Mouse (Mus musculus): Measurements from ENCODE around the gene Cryl1. TPM values are rescaled to one million over a fixed set of nuclear protein-coding genes. Genes with fewer than 3 reads are reported as not detected.
A peak's percentile ranks its signal among the peaks of the same experiment; 100 is the strongest.

The Cryl1 gene
- polyA plus RNA-seq, 1 experiment from 2014 or later: 10.3 TPM

DNA sequence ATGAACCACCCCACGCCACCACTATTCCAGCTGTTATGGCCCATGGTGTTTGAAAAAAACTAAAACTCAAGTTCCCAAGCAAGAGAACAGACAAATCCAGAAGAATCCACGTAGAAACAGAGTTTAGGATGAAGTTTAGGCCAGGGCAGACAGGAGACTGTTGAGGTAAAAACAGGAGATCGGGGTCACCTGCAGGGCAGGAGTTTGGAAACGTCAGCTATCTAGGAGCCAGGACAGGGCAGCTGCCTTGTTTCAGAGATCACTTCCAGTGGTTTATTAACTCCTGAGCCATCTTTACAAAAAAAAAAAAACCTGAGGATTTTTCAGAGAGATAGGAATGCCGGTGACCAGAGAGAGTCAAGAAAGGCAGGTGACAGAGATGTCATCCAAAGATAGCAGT, 20.8 kb downstream of the Cryl1 start:
- Histone ChIP-seq H3K4me1 (replicated peaks; ENCODE audit: control insufficient read depth, insufficient read depth, low read length) (no peaks in the 10 kb centered on the region), H3K36me3 (replicated peaks; ENCODE audit: control insufficient read depth, insufficient read depth) (no peaks in the 10 kb centered on the region), H3K4me2 (replicated peaks) (no peak overlapping the region), H3K9ac (no peak overlapping the region), H3K9me3 (ENCODE audit: control insufficient read depth, low read length) (no peaks in the 10 kb centered on the region), H3K27ac (no peak overlapping the region), H3K27me3 (ENCODE audit: control insufficient read depth, insufficient read depth, low read length) (no peaks in the 10 kb centered on the region), H3K4me3 (replicated peaks; ENCODE audit: low read length) (no peak overlapping the region)
- ATAC-seq (ENCODE audit: low FRiP score) (no peak), DNase-seq (ENCODE audit: low spot score) (no peak)
- 84% methylated on average over 5 of the region's 5 CpGs for WGBS

DNA sequence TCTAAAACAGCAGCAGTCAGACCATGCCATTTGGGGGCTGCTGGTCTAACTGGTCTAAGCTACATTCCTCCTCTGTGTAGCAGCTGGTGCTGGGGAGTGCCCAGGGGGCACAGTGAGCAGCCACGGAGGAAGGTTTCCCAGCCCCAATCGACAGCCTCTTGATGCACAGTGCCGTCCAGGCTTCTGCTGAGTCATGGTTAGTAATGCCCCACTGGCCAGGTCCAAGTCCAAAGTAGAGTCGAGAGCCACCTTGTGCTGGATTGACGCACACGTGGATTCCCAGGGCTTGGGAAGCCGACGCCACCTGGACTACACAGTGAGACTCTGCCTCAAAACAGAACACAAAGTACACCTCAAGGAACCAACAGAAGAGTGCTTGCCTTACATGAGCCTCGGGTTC, 21.4 kb downstream of the Cryl1 start:
- H3K9ac ChIP-seq: no peak overlapping the region
- no peak for ATAC-seq (ENCODE audit: low FRiP score)
- no peaks in the 10 kb centered on the region for H3K36me3 ChIP-seq (replicated peaks; ENCODE audit: control insufficient read depth, insufficient read depth)
- H3K4me1 ChIP-seq (replicated peaks; ENCODE audit: control insufficient read depth, insufficient read depth, low read length): no peaks in the 10 kb centered on the region
- WGBS: 86% methylated on average over 9 of the region's 9 CpGs
- no peak overlapping the region for H3K27ac ChIP-seq
- no peak for DNase-seq (ENCODE audit: low spot score)
- no peak overlapping the region for H3K4me3 ChIP-seq (replicated peaks; ENCODE audit: low read length)
- no peak overlapping the region for H3K4me2 ChIP-seq (replicated peaks)
- H3K27me3 ChIP-seq (ENCODE audit: control insufficient read depth, insufficient read depth, low read length): no peaks in the 10 kb centered on the region
- H3K9me3 ChIP-seq (ENCODE audit: control insufficient read depth, low read length): no peaks in the 10 kb centered on the region

DNA sequence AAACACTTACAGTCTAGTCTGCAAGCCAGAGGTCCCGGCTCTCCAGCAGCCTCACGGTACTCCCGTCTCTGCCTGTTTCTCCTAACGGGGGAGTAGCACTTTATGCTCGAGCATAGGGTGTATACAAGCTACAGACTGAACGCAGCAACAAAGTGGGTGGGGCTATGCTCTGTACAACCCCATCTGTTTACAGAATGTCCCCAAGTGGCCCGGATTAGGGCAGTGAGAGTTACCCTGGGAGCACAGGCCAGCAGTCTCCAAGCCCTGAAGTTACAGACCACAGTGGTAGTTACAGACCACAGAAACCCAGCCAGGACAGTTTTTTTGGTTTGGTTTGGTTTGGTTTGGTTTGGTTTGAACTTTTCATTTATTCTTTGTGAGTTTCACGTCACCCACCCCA, 22.3 kb downstream of the Cryl1 start:
- 81% methylated on average over 8 of the region's 8 CpGs for WGBS
- Histone ChIP-seq H3K27ac (no peak overlapping the region), H3K27me3 (ENCODE audit: control insufficient read depth, insufficient read depth, low read length) (no peaks in the 10 kb centered on the region), H3K9ac (no peak overlapping the region), H3K36me3 (replicated peaks; ENCODE audit: control insufficient read depth, insufficient read depth) (no peaks in the 10 kb centered on the region), H3K9me3 (ENCODE audit: control insufficient read depth, low read length) (no peaks in the 10 kb centered on the region), H3K4me3 (replicated peaks; ENCODE audit: low read length) (no peak overlapping the region), H3K4me1 (replicated peaks; ENCODE audit: control insufficient read depth, insufficient read depth, low read length) (no peaks in the 10 kb centered on the region), H3K4me2 (replicated peaks) (no peak overlapping the region)
- ATAC-seq (ENCODE audit: low FRiP score): no peak
- no peak for DNase-seq (ENCODE audit: low spot score)

DNA sequence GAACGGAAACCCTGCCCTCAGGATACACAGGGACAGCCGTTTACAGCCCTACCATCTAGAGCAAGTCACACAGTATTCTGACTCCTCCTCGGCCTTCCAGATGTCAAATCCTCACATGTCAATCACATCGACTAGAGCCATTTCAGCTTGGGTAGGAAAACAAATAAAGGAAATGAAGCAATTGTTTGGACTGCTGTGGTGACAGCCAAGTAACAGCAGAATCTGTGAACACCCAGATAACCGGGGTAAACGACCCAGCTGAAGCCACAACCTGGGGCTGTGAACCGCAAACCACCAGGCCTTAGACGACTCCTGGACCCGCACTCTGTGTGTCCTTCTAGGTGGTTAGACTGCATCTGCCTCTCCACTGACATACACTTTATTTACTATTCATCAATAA, 23.1 kb downstream of the Cryl1 start:
- Histone ChIP-seq H3K4me2 (replicated peaks) (no peak overlapping the region), H3K36me3 (replicated peaks; ENCODE audit: control insufficient read depth, insufficient read depth) (no peaks in the 10 kb centered on the region), H3K4me3 (replicated peaks; ENCODE audit: low read length) (no peak overlapping the region), H3K27ac (no peak overlapping the region), H3K27me3 (ENCODE audit: control insufficient read depth, insufficient read depth, low read length) (no peaks in the 10 kb centered on the region), H3K9me3 (ENCODE audit: control insufficient read depth, low read length) (no peaks in the 10 kb centered on the region), H3K4me1 (replicated peaks; ENCODE audit: control insufficient read depth, insufficient read depth, low read length) (no peaks in the 10 kb centered on the region), H3K9ac (no peak overlapping the region)
- no peak for ATAC-seq (ENCODE audit: low FRiP score)
- WGBS: 79% methylated on average over 9 of the region's 9 CpGs
- no peak for DNase-seq (ENCODE audit: low spot score)

DNA sequence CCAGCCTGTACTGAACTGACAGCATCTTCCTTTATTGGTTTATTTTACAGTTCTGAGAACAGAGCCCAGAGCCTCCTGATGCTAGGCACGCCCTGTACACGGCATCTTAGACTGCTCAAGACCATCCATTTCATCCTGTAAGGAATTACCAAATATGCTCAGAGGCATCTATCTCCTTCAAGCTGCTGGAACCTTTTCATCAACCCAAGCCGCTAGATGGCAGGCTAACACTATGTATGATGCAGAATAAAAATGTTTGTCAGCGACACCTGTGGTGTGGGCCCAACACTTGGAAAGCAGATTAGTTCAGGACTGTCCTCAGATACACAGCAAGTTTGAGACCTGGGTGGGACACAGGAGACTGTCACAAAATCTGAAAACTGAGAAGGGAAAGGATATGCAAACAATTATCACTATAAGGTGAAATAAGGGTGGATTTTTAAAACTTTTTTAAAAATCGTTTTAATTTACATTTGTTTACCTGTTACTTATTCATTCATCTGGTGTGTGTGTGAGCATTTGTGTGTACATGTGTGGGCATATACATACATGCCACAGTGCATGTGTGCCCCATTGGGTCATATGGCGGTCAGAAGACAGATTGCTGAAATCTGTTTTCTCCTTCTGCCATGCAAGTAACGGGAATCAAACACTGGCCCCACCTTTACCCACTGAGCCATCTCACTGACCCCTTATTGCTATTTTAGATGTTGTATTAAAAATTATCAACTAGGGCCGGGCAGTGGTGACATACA, 25.8 kb downstream of the Cryl1 start:
- ATAC-seq (ENCODE audit: low FRiP score) (peak; percentile 51), DNase-seq (ENCODE audit: low spot score) (peak; percentile 93)
- no peaks in the 10 kb centered on the region for H3K9me3 ChIP-seq (ENCODE audit: control insufficient read depth, low read length)
- 44% methylated on average over 8 of the region's 8 CpGs for WGBS
- no peak overlapping the region for H3K27ac ChIP-seq
- H3K4me2 ChIP-seq (replicated peaks): no peak overlapping the region
- H3K9ac ChIP-seq: no peak overlapping the region
- H3K4me1 ChIP-seq (replicated peaks; ENCODE audit: control insufficient read depth, insufficient read depth, low read length): no peaks in the 10 kb centered on the region
- H3K36me3 ChIP-seq (replicated peaks; ENCODE audit: control insufficient read depth, insufficient read depth): no peaks in the 10 kb centered on the region
- no peak overlapping the region for H3K4me3 ChIP-seq (replicated peaks; ENCODE audit: low read length)
- H3K27me3 ChIP-seq (ENCODE audit: control insufficient read depth, insufficient read depth, low read length): no peaks in the 10 kb centered on the region

DNA sequence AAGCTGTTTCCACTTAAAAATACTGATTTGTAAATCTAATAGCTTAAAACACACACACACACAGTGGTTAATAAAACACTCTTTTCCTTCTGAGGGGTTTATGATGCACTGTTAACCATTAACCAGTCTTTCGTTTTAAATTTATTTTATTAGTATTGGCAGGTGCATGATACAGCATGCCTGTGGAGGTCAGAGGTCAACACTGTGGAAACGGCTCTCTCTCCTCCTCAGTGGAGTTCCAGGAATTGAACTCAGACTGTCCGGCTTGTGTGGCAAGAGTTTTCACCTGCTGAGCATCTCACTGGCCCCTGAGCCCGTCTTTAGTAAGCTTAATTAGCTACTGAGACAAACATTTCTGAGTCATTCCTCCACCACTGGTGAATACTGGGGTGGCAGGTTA, 31.0 kb downstream of the Cryl1 start:
- Histone ChIP-seq H3K27me3 (ENCODE audit: control insufficient read depth, insufficient read depth, low read length) (no peaks in the 10 kb centered on the region), H3K36me3 (replicated peaks; ENCODE audit: control insufficient read depth, insufficient read depth) (no peaks in the 10 kb centered on the region), H3K4me3 (replicated peaks; ENCODE audit: low read length) (no peak overlapping the region), H3K4me1 (replicated peaks; ENCODE audit: control insufficient read depth, insufficient read depth, low read length) (no peaks in the 10 kb centered on the region), H3K9me3 (ENCODE audit: control insufficient read depth, low read length) (no peaks in the 10 kb centered on the region), H3K9ac (no peak overlapping the region), H3K4me2 (replicated peaks) (no peak overlapping the region), H3K27ac (no peak overlapping the region)
- DNase-seq (ENCODE audit: low spot score) (no peak), ATAC-seq (ENCODE audit: low FRiP score) (no peak)
- WGBS: 60% methylated on average over 4 of the region's 4 CpGs

DNA sequence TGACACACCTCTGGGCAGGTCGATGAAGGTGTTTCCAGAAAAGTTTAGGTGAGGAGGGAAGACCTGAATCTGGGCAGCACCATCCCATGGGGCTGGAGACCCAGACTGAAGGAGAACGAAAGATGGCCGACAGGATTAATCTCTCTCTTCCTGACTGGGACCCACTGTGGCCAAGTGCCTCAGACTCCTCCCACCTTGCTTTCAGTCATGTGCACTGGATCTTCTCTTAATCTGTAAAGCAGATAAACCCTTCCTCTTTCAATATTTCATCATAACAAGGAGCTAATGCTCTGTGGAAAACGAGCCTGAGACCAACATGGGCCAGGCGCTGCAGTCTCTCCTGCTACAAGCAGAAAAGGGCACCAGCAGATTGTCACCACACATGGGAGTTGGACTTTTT, 31.6 kb downstream of the Cryl1 start:
- no peak for ATAC-seq (ENCODE audit: low FRiP score)
- H3K36me3 ChIP-seq (replicated peaks; ENCODE audit: control insufficient read depth, insufficient read depth): no peaks in the 10 kb centered on the region

DNA sequence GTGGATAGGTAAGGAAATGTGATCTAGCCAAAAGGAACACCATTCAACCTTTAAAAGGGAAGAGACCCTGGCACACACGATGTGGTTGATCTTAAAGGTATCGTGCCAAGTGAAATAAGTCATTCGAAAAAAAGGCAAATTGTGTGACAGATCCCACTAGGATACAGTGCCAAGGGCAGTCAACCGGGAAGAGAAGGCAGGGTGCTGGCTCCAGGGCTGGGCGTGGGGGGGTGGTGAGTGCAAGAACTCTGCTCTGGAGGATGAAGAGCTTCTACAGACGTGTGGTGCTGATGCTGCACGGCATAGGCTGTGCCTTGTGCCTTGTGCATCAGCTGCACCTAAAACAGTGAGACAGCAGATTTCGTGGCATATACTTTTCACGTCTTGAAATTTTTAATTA, 33.0 kb downstream of the Cryl1 start:
- H3K4me2 ChIP-seq (replicated peaks): no peak overlapping the region
- no peaks in the 10 kb centered on the region for H3K9me3 ChIP-seq (ENCODE audit: control insufficient read depth, low read length)
- H3K27ac ChIP-seq: no peak overlapping the region
- no peak overlapping the region for H3K9ac ChIP-seq
- no peak for DNase-seq (ENCODE audit: low spot score)
- H3K27me3 ChIP-seq (ENCODE audit: control insufficient read depth, insufficient read depth, low read length): no peaks in the 10 kb centered on the region
- no peak overlapping the region for H3K4me3 ChIP-seq (replicated peaks; ENCODE audit: low read length)
- ATAC-seq (ENCODE audit: low FRiP score): no peak
- H3K36me3 ChIP-seq (replicated peaks; ENCODE audit: control insufficient read depth, insufficient read depth): no peaks in the 10 kb centered on the region
- WGBS: 84% methylated on average over 9 of the region's 9 CpGs
- H3K4me1 ChIP-seq (replicated peaks; ENCODE audit: control insufficient read depth, insufficient read depth, low read length): no peaks in the 10 kb centered on the region

More for the DNA sequence above, 31.6 kb downstream of the Cryl1 start:
- Histone ChIP-seq H3K9me3 (ENCODE audit: control insufficient read depth, low read length) (no peaks in the 10 kb centered on the region), H3K4me3 (replicated peaks; ENCODE audit: low read length) (no peak overlapping the region), H3K9ac (no peak overlapping the region), H3K27ac (no peak overlapping the region), H3K4me2 (replicated peaks) (no peak overlapping the region), H3K4me1 (replicated peaks; ENCODE audit: control insufficient read depth, insufficient read depth, low read length) (no peaks in the 10 kb centered on the region), H3K27me3 (ENCODE audit: control insufficient read depth, insufficient read depth, low read length) (no peaks in the 10 kb centered on the region)
- no peak for DNase-seq (ENCODE audit: low spot score)
- 80% methylated on average over 5 of the region's 5 CpGs for WGBS

DNA sequence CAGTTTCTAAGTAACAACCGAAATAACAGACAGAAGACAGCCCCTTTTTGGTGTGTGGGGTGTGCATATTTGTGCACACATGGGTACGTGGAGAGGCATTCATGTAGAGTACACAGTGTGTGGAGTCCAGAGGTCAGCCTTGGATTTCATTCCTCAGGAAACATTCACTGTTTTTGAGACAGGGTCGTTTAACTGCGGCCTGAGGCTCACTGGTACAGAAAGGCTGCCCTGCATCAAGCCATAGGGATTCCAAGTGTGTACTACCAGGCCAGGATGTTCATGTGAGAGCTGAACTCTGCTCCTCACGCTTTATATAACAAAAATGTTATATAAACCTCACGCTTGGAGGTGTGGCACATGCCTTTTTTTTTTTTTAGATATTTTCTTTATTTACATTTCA, 34.5 kb downstream of the Cryl1 start:
- H3K27me3 ChIP-seq (ENCODE audit: control insufficient read depth, insufficient read depth, low read length): no peaks in the 10 kb centered on the region
- H3K9me3 ChIP-seq (ENCODE audit: control insufficient read depth, low read length): no peaks in the 10 kb centered on the region
- 89% methylated on average over 6 of the region's 6 CpGs for WGBS
- no peak overlapping the region for H3K9ac ChIP-seq
- DNase-seq (ENCODE audit: low spot score): no peak
- no peaks in the 10 kb centered on the region for H3K36me3 ChIP-seq (replicated peaks; ENCODE audit: control insufficient read depth, insufficient read depth)
- H3K4me2 ChIP-seq (replicated peaks): no peak overlapping the region
- ATAC-seq (ENCODE audit: low FRiP score): no peak
- H3K27ac ChIP-seq: no peak overlapping the region
- H3K4me3 ChIP-seq (replicated peaks; ENCODE audit: low read length): no peak overlapping the region
- no peaks in the 10 kb centered on the region for H3K4me1 ChIP-seq (replicated peaks; ENCODE audit: control insufficient read depth, insufficient read depth, low read length)

All from hindbrain, embryonic 14.5 days (tissue).